Mouse (Mus musculus) ES-Bruce4 (cell line): ENCODE measurements around the gene Rexo4.

Experiments
- CTCF ChIP-seq: IDR thresholded peaks from one replicate; pipeline ENCODE4 v1.8.1; 2011; ENCODE audit warnings: low read depth, low read length
- POLR2A ChIP-seq: IDR thresholded peaks from one replicate; pipeline ENCODE4 v1.8.1; 2011; ENCODE audit warnings: low read length; ENCODE audit not compliant: insufficient read depth

DNA sequence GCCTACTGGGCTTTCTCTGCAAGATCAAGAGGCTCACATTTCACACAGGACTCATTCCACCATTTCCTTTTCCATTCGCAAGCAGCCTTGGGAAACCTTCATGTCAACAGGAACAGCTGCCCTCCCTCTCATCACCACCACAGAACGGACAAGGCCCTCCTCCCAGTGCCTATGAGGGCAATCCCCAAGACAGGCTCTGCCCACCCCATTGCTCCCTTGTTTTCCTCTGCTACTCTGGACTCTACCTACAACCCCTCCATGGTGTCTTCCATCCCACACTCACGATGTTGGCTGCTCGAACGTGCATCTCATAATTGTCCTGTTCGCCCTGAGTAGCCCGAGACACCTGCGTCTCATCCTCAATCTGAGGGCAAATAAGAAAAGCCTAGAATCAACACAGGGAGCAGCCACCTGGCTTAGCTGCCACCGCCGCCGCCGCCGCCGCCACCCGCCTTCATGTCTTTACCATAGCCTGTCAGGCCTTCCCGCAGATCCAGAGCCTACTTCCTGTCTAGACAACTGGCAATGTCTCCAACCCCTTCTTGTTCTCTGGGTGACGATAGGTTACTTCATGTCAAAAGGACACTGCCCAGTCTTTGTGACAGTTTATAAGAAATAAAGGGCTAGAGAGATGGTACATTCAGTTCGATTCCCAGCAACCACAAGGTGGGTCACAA lies 55.3 kb downstream of the Rexo4 start:
- TF ChIP-seq CTCF (no peak), POLR2A (no peak)
